Mouse (Mus musculus): ENCODE results near the gene Aak1.

Gene Aak1

DNA sequence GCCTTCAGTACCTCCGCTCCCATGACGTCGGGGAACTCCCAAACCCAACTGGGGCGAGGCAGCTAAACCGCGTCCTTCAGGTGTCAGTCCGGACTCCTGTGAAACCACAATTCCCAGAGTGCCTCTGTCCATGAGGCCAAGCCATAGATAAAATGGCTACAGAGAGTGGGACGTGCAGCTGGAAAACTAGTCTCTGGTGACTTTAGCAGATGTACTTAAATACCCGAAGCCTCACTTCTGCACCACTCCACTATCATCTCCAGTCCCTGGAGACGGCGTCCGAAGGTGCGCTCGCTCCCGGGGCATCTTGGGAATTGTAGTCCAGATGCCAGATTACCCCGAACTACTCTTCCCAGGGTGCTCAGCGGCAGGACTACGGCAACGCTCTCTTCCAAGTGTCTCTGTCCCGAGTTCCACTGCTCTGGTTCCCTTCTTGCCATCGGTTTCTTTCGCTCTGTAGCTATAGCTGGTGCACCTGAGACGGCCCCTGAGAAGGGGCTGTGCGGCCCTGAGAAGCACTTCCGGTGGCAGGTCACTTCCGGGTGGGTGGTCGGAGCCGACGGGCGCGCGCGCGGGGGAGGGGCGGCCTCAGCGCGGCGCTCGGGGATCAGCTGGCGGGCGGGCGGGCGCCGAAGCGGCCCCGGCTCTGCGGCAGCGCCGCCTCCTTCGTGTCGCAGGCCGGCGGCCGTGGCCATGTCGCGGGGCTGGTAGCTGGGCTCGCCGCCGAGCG lies at the start of gene Aak1:
Aak1 (plus strand) TSS at position 603 of the 730 bp plus-strand sequence.
- peak; percentile 88 to 95 for DNase-seq (ENCODE audit: low spot score in 2 of 2)

DNA sequence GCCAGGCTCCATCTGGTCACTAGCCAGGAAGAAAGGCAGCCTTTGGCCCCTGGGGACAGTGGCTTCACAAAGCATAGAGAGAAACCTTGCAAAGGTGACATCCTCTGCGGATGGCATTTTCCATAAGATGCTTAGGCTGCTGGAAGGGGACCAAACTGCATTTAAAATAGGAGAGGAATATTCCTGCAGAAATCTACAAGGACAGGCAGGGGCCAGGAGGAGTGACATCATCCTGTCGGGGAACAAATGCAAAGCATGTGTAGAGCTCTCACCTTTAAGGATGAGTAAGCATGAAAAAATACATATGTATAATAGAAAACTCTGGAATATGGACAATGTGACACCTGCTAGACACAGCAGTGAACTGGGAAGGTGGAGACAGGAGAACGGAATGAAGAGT lies 48.9 kb upstream of the Aak1 start:
- no peak for DNase-seq (ENCODE audit: low spot score in 2 of 2)

- no peak for DNase-seq (ENCODE audit: low spot score in 2 of 2)
Measured at GRCm38 (mm10) chr6:86801431-86801830, 47.9 kb upstream of the Aak1 start.

DNA sequence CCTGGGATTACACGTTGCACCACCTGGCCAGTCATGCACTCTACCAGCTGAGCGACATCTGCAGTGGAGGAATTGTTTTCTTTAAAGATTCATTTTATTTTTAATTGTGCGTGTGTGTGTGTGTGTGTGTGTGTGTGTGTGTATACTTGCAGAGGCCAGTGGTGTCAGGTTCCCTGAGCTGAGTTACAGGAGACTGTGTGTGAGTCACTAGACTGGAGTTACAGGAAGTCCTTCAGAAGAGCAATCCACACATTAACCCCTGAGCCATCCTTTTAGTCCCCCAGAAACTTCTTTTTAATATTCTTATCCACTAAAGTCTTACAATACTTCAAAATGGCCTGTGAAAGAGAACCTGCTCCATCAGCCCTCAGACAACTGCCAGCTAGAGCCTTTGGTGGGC lies 44.7 kb upstream of the Aak1 start:
- DNase-seq (ENCODE audit: low spot score in 2 of 2): no peak

DNA sequence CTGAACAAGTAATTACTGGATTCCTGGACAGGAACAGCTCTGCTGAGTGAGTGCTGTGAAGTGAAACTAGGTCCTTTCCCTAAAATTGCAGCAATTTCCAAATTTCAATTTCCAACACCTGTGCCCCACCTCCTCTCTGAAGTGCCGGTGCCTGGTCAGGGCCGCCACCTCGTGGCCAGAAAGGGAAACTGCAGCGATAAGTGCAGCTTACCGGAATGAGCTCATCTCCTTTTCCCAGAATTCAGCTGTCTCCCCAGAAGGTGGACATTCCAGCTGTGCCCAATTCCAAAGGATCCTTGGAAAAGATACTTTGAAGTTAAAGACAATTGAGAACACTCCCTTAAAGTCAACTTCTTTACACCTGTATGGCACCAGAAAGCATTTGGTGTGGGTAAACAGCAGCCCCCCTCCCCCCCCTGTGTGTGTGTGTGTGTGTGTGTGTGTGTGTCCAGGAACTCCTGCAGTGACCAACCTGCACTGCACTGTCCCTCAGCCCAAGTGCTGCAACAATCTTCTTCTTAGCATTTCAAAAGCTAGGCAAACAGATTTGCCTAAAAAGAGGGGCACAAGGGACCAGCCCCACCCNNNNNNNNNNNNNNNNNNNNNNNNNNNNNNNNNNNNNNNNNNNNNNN lies 42.7 kb upstream of the Aak1 start:
- peak; percentile 85 to 86 for DNase-seq (ENCODE audit: low spot score in 2 of 2)

GRCm38 (mm10) chr6:86812919-86813318 lies 36.4 kb upstream of the Aak1 start:
- no peak for DNase-seq (ENCODE audit: low spot score in 2 of 2)

GRCm38 (mm10) chr6:86813341-86813740 lies 36.0 kb upstream of the Aak1 start:
- peak; percentile 63 to 73 for DNase-seq (ENCODE audit: low spot score in 2 of 2)

DNA sequence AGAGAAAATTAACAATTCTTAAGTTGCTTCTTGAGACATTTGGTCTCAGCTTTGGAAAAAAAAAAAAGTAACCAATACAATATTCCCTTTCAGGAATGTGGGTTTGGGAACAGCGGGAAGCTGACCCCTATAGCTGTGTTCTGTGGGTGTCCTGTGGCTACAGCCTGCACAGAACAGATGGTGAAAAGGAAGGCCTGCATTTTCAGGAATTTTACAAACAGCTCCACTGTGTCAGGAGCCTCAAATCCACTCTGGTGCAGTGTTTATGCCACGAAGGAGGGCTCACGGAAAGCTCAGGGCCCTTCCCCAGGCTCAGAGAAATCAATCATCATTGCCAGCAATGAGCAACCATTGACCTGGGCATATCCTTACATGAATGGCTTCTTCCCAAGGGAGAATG lies 34.4 kb upstream of the Aak1 start:
- DNase-seq (ENCODE audit: low spot score in 2 of 2): peak in 1 of 2 experiments; percentile 28

GRCm38 (mm10) chr6:86815436-86815835 lies 33.9 kb upstream of the Aak1 start:
- DNase-seq (ENCODE audit: low spot score in 2 of 2): no peak

GRCm38 (mm10) chr6:86816586-86816985 lies 32.7 kb upstream of the Aak1 start:
- DNase-seq (ENCODE audit: low spot score in 2 of 2): no peak

DNA sequence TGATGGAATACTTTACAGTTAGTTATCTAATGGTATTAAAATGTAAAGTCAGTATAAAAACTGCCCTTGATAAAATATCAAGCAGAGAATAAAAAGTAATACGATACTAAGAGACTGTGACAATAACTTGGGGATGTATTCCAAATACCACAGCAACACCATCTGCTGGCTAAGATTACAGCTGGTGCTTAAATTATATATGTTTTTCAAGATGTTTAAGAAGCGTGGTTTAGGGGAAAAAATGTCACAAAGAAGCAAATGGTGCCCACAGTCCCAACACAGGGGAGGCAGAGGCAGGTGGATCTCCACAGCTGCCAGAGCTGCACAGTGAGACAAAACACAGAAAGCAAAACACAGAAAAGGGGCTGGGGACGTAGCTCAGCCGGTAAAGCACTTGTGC lies 30.4 kb upstream of the Aak1 start:
- no peak for DNase-seq (ENCODE audit: low spot score in 2 of 2)

- no peak for DNase-seq (ENCODE audit: low spot score in 2 of 2)
Measured at GRCm38 (mm10) chr6:86819926-86820325, 29.4 kb upstream of the Aak1 start.

- no peak for DNase-seq (ENCODE audit: low spot score in 2 of 2)
Measured at GRCm38 (mm10) chr6:86820690-86821089, 28.6 kb upstream of the Aak1 start.

DNA sequence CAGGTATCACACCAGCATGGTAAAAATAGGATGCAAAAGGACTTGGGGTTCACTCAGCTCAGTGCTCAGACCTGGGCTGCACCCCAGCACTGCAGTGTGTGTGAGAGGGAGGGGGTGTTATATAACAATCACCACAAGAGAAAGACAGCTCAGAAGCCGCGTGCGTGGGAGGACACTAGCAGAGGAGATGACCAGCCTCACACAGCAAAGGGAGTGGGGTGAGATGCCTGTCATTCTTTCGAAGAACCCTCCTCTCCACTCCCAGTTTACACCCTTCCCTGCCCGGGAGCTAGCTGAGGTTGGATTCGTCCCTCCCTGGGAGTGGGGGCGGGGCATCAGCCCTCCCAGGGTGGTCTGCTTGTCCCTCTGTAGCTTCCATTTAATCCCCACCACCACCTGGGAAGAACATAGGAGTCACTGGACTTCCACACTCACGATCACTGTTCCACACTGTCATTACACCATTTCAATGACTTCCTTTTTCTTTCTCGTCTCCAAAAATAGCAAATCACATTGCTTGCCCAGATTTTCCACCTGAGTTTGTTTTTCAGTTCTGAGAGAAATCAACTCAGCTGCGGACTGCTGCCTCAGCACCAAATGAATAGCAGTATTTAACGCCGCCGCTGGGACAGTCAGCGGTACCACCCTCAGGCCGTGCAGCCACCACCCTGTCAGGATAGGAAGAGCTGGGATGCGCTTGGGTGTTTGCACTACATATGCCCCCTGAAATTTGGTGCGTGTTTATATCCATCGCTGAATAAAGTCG lies 26.8 kb upstream of the Aak1 start:
- peak; percentile 88 to 93 for DNase-seq (ENCODE audit: low spot score in 2 of 2)

DNA sequence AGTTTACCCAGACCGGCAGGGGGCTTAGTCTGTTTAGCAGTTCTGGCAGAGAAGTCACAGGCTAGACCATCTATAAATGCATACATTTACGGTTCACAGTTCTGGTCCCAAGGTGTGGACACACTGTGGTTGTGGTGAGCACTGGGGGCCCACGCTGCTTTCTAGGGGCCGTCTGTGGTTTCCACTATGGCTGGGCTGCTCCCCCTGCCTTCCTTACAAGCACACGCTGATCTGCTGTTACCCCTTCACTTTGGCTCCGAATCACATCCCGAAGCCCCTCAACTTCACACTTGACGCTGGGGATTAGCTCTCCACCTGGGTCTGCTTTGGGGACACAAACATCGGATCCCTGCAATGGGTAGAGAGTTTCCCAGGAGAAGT lies 26.3 kb upstream of the Aak1 start:
- DNase-seq (ENCODE audit: low spot score in 2 of 2): no peak

GRCm38 (mm10) chr6:86823824-86824223 lies 25.5 kb upstream of the Aak1 start:
- no peak for DNase-seq (ENCODE audit: low spot score in 2 of 2)

DNA sequence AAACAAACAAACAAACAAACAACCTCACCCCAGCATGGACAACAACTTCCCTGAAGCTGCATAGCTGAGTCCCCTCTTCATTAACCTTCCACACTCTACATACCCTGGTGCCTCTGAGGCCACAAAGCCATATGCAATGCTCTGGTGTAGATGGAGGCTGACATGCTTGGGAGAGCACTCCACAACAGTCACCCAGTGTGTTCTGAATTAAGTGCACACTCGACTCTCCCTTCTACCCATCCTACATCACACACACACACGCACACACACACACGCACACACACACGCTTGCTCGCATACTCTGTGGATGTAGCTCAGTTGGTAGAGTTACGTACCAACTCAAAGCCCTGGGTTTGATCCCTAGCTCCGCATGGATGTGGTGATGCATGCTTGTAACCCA lies 24.9 kb upstream of the Aak1 start:
- DNase-seq (ENCODE audit: low spot score in 2 of 2): no peak

GRCm38 (mm10) chr6:86827432-86827831 lies 21.9 kb upstream of the Aak1 start:
- DNase-seq (ENCODE audit: low spot score in 2 of 2): no peak

GRCm38 (mm10) chr6:86829768-86830167 lies 19.5 kb upstream of the Aak1 start:
- DNase-seq (ENCODE audit: low spot score in 2 of 2): no peak

DNA sequence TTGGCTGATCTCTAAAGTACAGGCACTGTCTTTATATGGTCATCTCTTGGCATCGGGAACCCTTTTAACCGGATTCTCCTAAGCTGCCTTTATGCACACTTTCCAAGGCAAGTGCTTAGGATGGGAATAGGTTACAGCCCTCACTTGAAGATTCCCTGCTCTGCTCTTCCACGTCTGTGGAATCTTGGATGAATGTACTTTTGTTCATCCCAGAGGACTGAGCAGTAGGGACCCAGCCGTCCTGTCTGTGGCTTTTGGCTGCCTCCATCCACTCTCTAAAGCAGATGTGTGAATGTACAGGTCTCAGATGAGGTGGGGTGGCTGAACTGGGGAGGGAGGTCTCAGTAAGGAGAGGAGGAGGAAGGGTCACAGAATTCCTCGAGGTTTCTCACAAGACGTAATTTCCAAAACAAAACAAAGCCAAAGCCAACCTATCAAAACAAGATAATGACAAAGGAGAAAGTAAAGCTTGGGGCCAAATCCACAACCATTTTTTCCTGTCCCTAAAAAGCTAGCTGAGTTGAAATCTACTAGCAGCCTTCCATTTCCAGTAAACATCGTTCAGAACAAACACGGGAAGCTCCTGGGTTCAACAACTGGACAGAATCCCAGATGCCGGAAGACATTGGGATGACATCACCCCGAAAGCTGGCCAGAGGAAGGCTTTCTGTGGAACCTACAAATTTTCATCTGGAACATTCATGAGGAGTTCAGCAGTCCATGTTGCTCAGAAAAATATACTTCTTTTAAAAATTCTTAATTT lies 18.4 kb upstream of the Aak1 start:
- DNase-seq (ENCODE audit: low spot score in 2 of 2): no peak

DNA sequence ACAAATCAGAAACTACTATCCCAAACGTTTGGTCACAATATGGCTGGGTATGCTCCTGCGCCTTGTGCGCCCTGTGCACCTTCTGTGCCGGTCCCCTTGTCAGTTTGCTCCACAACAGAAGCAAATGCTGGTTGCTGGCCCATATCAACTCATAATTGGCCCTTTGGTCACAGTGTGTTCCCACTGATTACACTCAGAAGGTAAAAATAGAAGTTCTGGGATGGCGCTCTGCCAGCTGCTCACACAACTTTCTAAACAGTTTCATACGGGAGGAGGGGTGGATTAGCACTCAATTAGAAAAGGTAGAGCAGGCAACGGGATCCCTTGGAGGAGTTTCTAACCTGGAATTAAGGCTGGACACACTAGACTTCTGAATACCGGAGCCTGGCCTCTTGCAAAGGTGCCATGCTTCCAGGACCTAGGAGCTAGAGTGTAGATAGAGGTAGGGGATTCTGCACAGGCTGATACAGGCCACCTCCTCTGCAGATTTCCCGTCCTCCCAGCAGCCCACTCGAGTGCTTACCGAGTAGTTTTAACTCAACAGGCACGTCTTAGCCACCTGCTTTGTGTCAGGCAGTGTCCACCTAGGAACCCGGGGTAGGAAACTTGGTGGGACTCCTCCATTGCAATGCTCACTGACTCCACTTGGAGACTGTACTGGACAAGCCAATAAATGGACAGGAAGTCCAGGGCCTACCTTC lies 16.4 kb upstream of the Aak1 start:
- DNase-seq (ENCODE audit: low spot score in 2 of 2): no peak
